ENCODE assay signal across 17 mouse cellular contexts in the genomic region with DNA sequence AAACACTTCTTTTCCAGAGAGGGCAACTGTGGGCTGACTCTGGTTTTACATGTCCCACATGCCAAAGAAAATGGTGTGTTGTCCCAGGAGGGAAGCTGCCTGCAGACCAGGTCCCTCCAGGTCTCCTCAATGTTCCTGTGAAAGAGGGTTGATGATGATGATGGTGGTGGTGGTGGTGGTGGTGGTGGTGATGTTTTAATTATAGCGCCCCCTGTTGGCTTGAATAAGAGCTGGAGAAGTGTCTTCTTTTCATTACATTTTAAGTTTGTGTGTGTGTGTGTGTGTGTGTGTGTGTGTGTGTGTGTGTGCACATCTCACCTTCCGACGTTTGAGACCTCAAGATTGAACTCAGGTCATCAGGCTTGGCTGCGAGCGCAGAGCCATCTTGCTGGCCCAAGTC.
DNase-seq lines count a peak whose midpoint lies in the region; ATAC-seq and TF ChIP-seq lines count a peak whose summit lies in the region.
"Had no signal": no experiment of that assay in that cellular context is flagged by ENCODE, and none has a peak within 500 bp of the region (broad histone marks: within the 10 kb centered on the region; RNA-seq: fewer than 3 reads in every experiment).

No protein-coding gene starts in this region.

- TF ChIP-seq CTCF in intestine, postnatal 0 days (IDR thresholded peaks at IDR 0.05; ENCODE audit: low read depth), result peak; percentile 53
- peak; percentile 41 for TF ChIP-seq CTCF in midbrain, postnatal 0 days (IDR thresholded peaks at IDR 0.05)
- peak; percentile 28; the same call in 1 of the 2 replicates for TF ChIP-seq CTCF in small intestine, adult 2 months (IDR thresholded peaks at IDR 0.05; ENCODE audit: extremely low read depth, insufficient read length, insufficient replicate concordance, low read depth, low read length)
- no peak for TF ChIP-seq CTCF in layer of hippocampus, adult 2 months (conservative IDR thresholded peaks at IDR 0.05)

- no peak overlapping the region for H3K4me2 ChIP-seq in intestine, postnatal 0 days (replicated peaks; ENCODE audit: low read depth)
- no peak overlapping the region for H3K4me2 ChIP-seq in intestine, embryonic 16.5 days (ENCODE audit: low read depth, low read length)
- H3K4me2 ChIP-seq in midbrain, postnatal 0 days (ENCODE audit: low read depth, low read length, poor library complexity, severe bottlenecking), result no peak overlapping the region
- H3K4me2 ChIP-seq: liver, embryonic 13.5 days had no signal

- H3K9me3 ChIP-seq in intestine, postnatal 0 days (ENCODE audit: control insufficient read depth), result no peaks in the 10 kb centered on the region
- no peaks in the 10 kb centered on the region for H3K9me3 ChIP-seq in intestine, embryonic 16.5 days (ENCODE audit: control insufficient read depth, low read length)
- H3K9me3 ChIP-seq in midbrain, postnatal 0 days (ENCODE audit: low read length), result no peaks in the 10 kb centered on the region
- H3K9me3 ChIP-seq in midbrain, embryonic 10.5 days (replicated peaks), result no peaks in the 10 kb centered on the region
- H3K9me3 ChIP-seq: forebrain, embryonic 13.5 days; liver, embryonic 13.5 days; neural tube, embryonic 15.5 days had no signal

- H3K27me3 ChIP-seq in intestine, postnatal 0 days (replicated peaks; ENCODE audit: control insufficient read depth, insufficient read depth, low read length), result peaks cover 3% of the 10 kb centered on the region; the same call in 1 of the 2 replicates
- peaks cover 8% of the 10 kb centered on the region; the same call in 1 of the 2 replicates for H3K27me3 ChIP-seq in intestine, embryonic 16.5 days (replicated peaks; ENCODE audit: control insufficient read depth, insufficient read depth, low read length)
- no peaks in the 10 kb centered on the region for H3K27me3 ChIP-seq in midbrain, postnatal 0 days (ENCODE audit: insufficient read depth, low read length)
- H3K27me3 ChIP-seq in midbrain, embryonic 10.5 days (ENCODE audit: low read depth, poor library complexity, severe bottlenecking), result peaks cover 40% of the 10 kb centered on the region
- 0 out of 2 replicates have a peak, but pooled peaks cover 4% of the 10 kb centered on the region for H3K27me3 ChIP-seq in small intestine, adult 2 months (ENCODE audit: control insufficient read depth, insufficient read depth, low read length)
- H3K27me3 ChIP-seq: Patski had no signal

- peak; percentile 35 for DNase-seq in CD4-positive, CD25-positive, alpha-beta regulatory T cell, adult 2 months (ENCODE audit: low read depth, low spot score)
- no peak for DNase-seq in midbrain, postnatal 0 days (ENCODE audit: low spot score)
- no peak for DNase-seq in midbrain, embryonic 10.5 days (ENCODE audit: low spot score)
- no peak for DNase-seq in layer of hippocampus, adult 2 months (ENCODE audit: low spot score in 2 of 2)
- DNase-seq: cerebellum, adult 11 months; heart, postnatal 4 days; layer of hippocampus, adult 9-11 months; liver, embryonic 13.5 days; spleen, adult 18-20 months had no signal

- H3K4me3 ChIP-seq in intestine, postnatal 0 days (ENCODE audit: low read depth, low read length), result no peak overlapping the region
- no peak overlapping the region for H3K4me3 ChIP-seq in intestine, embryonic 16.5 days (ENCODE audit: low read length)
- no peak overlapping the region for H3K4me3 ChIP-seq in midbrain, postnatal 0 days (ENCODE audit: low read depth, low read length)
- no peak overlapping the region for H3K4me3 ChIP-seq in midbrain, embryonic 10.5 days
- H3K4me3 ChIP-seq in small intestine, adult 2 months (ENCODE audit: low read depth, low read length), result no peak overlapping the region
- H3K4me3 ChIP-seq in layer of hippocampus, adult 2 months, result no peak overlapping the region
- H3K4me3 ChIP-seq: forebrain, embryonic 13.5 days; liver, embryonic 13.5 days; neural tube, embryonic 15.5 days had no signal

- no peak overlapping the region for H3K27ac ChIP-seq in intestine, postnatal 0 days (ENCODE audit: low read depth, low read length)
- no peak overlapping the region for H3K27ac ChIP-seq in intestine, embryonic 16.5 days (ENCODE audit: low read length)
- H3K27ac ChIP-seq in midbrain, postnatal 0 days (ENCODE audit: low read depth, low read length), result no peak overlapping the region
- H3K27ac ChIP-seq in midbrain, embryonic 10.5 days (replicated peaks), result no peak overlapping the region
- H3K27ac ChIP-seq in small intestine, adult 2 months (ENCODE audit: insufficient read depth, low read depth, low read length), result no peak overlapping the region
- H3K27ac ChIP-seq in layer of hippocampus, adult 2 months, result no peak overlapping the region
- H3K27ac ChIP-seq: forebrain, embryonic 13.5 days; liver, embryonic 13.5 days; neural tube, embryonic 15.5 days had no signal

- H3K36me3 ChIP-seq in intestine, postnatal 0 days (ENCODE audit: control insufficient read depth, insufficient read depth), result no peaks in the 10 kb centered on the region
- H3K36me3 ChIP-seq in intestine, embryonic 16.5 days (ENCODE audit: control insufficient read depth, insufficient read depth, low read length), result no peaks in the 10 kb centered on the region
- no peaks in the 10 kb centered on the region for H3K36me3 ChIP-seq in midbrain, postnatal 0 days (ENCODE audit: insufficient read depth, low read length)
- H3K36me3 ChIP-seq in midbrain, embryonic 10.5 days, result no peaks in the 10 kb centered on the region
- H3K36me3 ChIP-seq in small intestine, adult 2 months (ENCODE audit: control insufficient read depth, insufficient read depth, low read length), result no peaks in the 10 kb centered on the region
- H3K36me3 ChIP-seq: liver, embryonic 13.5 days; neural tube, embryonic 15.5 days had no signal

- H3K9ac ChIP-seq in intestine, postnatal 0 days (ENCODE audit: low read depth, low read length), result no peak overlapping the region
- H3K9ac ChIP-seq in intestine, embryonic 16.5 days (ENCODE audit: low read depth, low read length), result no peak overlapping the region
- H3K9ac ChIP-seq in midbrain, postnatal 0 days (replicated peaks; ENCODE audit: low read length, poor library complexity, severe bottlenecking), result no peak overlapping the region
- H3K9ac ChIP-seq: forebrain, embryonic 13.5 days; liver, embryonic 13.5 days; neural tube, embryonic 15.5 days had no signal

- H3K4me1 ChIP-seq in intestine, postnatal 0 days (replicated peaks; ENCODE audit: control insufficient read depth, insufficient read depth, low read length), result no peaks in the 10 kb centered on the region
- H3K4me1 ChIP-seq in intestine, embryonic 16.5 days (ENCODE audit: control insufficient read depth, insufficient read depth, low read length), result peaks cover 9% of the 10 kb centered on the region
- H3K4me1 ChIP-seq in midbrain, postnatal 0 days (ENCODE audit: insufficient read depth, low read length), result 0 out of 2 replicates have a peak, but pooled peaks cover 6% of the 10 kb centered on the region
- H3K4me1 ChIP-seq in midbrain, embryonic 10.5 days, result peaks cover 32% of the 10 kb centered on the region
- H3K4me1 ChIP-seq in small intestine, adult 2 months (ENCODE audit: control insufficient read depth, insufficient read depth, insufficient read length, low read length), result no peaks in the 10 kb centered on the region

- 76% methylated on average over 5 of the region's 5 CpGs for WGBS in intestine, postnatal 0 days
- WGBS in intestine, embryonic 16.5 days, result 69% methylated on average over 5 of the region's 5 CpGs
- WGBS in midbrain, postnatal 0 days, result 71% methylated on average over 5 of the region's 5 CpGs
- WGBS in midbrain, embryonic 10.5 days, result 73% methylated on average over 5 of the region's 5 CpGs
- 67% methylated on average over 5 of the region's 5 CpGs for WGBS in small intestine, adult 2 months

- no peak for ATAC-seq in CD4-positive, CD25-positive, alpha-beta regulatory T cell, adult 4 months
- ATAC-seq in intestine, postnatal 0 days, result no peak
- no peak for ATAC-seq in intestine, embryonic 16.5 days
- no peak for ATAC-seq in midbrain, postnatal 0 days (ENCODE audit: low FRiP score)
- ATAC-seq: forebrain, embryonic 13.5 days; inflammation-experienced regulatory T-cells, adult 6 months; Patski had no signal

- no peak for TF ChIP-seq POLR2A in small intestine, adult 2 months (IDR thresholded peaks at IDR 0.05; ENCODE audit: low read depth, low read length)
